Mouse (Mus musculus) thymus, postnatal 4 days (tissue): Measurements from ENCODE around the gene Vmn1r218.
"Not testable (repeated sequence)": the region's sequence is repeated elsewhere in the genome, so short reads cannot be mapped to it uniquely, and the experiment has no call there.

Experiments
- DNase-seq: peaks from one replicate; pipeline ENCODE4 v3.0.0; 2021

Gene Vmn1r218

GRCm38 (mm10) chr13:23133099-23133498 lies at the start of gene Vmn1r218:
Gene Vmn1r218 (plus strand): TSS chr13:23133155.
- DNase-seq, result no peak

DNA sequence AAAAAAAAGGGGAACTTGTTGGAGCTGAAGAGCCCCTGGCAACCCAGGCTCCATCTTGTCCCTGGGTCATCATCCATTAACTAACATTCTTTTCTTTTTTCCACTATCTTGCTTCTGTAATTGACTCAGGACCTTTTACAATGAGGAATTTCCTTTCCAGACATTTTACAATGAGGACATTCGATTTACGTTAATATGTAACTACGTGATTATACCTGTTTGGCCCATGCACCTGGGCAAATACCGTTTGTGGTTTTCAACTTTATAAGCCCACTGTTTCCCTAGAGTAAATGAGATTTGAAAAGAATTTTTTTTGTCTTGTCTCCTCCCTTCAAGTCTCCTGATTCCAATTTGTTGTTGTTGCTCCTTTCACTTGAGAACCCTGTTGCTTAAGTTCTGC lies 38.6 kb upstream of the Vmn1r218 start:
- no peak for DNase-seq

- DNase-seq, result not testable (repeated sequence)
Observed at GRCm38 (mm10) chr13:23118126-23118525, 14.8 kb upstream of the Vmn1r218 start, which contains the start of gene Vmn1r217. Gene Vmn1r217 (minus strand): TSS chr13:23118226.

DNA sequence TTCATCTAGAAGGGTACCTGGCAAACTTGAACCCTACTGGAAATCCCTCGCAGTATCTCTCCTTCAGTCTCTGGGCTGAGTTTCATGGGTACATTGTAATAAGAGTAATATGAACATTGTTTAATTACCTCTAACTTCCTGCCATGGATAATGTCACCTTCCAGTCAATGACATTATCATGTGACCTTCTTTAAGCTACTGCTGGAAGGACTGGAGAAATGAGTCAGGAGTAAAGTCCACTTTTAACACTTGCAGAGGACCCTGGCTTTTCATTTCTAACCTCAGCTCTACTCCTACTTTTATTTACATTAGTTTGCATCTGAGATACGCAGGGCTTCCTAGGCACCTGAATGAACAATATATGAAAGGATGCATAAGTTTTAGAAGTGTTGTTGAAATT lies 12.3 kb upstream of the Vmn1r218 start:
- DNase-seq, result no peak

DNA sequence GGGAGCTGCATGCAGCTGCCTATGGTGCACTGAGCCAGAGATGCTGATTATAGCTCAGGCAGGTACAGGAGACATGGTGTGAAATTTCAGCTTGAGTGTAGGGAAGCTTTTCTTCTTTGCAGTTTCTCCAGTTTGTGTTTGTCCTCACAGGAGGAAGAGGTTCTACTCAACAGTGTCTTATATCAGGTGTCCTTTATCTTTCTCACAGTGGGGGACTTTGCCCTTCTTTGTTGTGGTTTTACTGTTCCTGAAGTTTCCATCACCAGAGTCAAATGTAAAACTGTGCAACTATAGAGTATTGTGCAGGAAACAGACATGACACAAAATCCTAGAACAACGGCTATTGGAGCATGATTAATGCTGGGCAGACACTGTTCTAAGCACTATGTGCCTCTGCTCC lies 546 bp downstream of the Vmn1r218 start:
- DNase-seq, result no peak

- no peak for DNase-seq
Observed at GRCm38 (mm10) chr13:23138880-23139279, 5.9 kb downstream of the Vmn1r218 start.

GRCm38 (mm10) chr13:23157848-23158247 lies 24.9 kb downstream of the Vmn1r218 start:
- DNase-seq, result no peak

DNA sequence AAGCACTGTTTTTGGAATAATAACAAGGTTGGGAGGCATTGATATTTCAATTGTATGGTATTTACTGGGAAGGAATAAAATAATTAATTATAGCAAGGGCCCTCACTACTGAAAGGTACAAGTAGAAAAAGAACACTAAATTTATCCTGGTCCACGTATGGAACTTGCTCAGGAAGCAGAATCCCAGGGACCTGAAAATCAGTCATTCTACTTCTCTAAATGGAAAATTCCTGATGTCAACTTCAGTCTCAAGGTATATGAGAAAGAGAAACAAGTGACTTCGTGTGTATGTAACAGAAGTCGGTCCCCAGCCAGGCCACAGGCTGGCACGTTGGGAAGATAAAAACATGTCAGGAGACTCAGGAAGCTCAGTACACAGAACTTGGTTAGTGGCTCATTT lies 26.1 kb downstream of the Vmn1r218 start, which contains the start of gene Vmn1r219:
Gene Vmn1r219, plus strand, starts transcription at position 301 of the 400 bp plus-strand sequence.
- no peak for DNase-seq

GRCm38 (mm10) chr13:23166471-23166870 lies 33.5 kb downstream of the Vmn1r218 start:
- not testable (repeated sequence) for DNase-seq

DNA sequence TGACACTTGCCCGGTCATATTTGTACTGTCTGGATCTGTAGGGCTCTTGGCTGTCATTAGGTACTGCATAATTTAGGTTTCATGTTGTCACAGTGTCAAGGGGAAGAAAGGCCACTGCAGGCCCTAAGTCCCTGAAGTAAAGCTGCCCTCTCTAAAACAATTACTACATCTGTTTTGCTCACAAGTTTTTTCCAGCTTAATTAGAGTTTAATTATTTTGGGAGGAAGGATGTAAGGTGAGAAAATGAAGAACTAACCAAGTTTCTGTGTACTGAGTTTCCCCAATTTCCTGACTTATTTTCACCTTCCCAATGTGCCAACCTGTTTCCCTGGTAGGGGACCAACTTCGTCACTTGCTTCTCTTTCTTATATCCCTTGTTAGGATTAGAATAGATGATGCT lies 54.9 kb downstream of the Vmn1r218 start, which contains the start of gene Vmn1r220:
Gene Vmn1r220, minus strand, starts transcription at position 101 of the 400 bp plus-strand sequence.
- no peak for DNase-seq
